Mouse (Mus musculus) megakaryocyte, adult 5-6 weeks (primary cell): ENCODE measurements at regions not wholly inside any gene's neighbourhood (a gene's known extent, or its start where the extent isn't known, plus 50 kb on each side); places are given as distances from the start of the nearest gene placed in this dataset.
"Not testable (repeated sequence)": the region's sequence is repeated elsewhere in the genome, so short reads cannot be mapped to it uniquely, and the experiment has no call there.

Experiments used
- ATAC-seq: 2 replicates; pipeline ENCODE4 v1.8.0; 2016; ENCODE audit warnings: mild to moderate bottlenecking, inconsistent platforms; ENCODE audit not compliant: poor library complexity, severe bottlenecking

DNA sequence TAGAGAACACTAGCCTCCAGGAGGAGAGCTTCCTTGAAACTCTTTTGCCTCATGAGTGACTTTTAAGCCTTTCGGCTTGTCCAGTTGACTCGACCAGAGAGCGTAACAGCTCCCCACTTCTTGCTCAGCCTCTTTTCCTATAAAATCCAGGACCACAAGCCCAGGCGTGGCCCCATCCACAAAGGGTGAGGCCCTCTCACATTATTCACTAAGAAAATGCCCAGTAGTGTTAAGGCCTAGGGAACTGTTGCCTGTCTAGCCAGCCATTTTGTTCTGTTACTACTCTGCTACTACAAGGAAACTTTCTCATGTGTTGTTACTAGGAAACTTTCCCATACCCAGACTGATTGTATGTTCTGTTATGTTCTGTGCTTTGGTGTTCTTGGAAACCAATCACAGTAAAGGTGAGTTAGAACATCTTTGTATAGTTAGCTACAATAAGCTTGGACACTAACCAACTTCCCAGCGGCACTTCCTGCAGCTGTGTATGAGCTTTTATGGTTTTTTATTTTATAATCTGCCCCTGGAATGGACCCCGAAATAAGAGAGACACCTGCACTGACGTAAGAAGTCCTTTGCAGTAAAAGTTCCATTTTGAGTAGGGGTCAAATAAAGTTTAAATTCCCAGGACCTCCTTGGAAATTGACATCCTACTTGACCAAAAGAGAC lies 162.1 kb downstream of the Akr1d1 start:
- ATAC-seq = no peak

DNA sequence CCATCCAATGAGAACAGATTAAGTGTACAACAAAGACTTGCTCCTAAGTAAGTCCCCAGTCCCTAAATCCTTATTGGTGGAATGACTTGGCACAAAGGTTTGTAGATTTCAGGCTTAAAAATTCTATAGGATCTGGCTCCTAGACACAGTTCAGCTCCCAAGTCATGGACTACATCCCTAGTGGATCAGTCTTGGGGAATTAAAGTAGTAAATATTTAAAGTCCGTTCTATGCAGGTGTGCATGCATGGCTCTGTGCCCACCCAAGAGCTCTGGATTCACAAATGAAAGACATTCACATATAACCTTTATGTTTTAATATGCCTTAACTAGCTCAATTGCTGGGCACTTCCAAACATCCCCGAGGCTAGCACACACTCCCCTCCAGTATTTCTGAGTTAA lies 162.8 kb downstream of the Akr1d1 start:
- ATAC-seq = no peak

DNA sequence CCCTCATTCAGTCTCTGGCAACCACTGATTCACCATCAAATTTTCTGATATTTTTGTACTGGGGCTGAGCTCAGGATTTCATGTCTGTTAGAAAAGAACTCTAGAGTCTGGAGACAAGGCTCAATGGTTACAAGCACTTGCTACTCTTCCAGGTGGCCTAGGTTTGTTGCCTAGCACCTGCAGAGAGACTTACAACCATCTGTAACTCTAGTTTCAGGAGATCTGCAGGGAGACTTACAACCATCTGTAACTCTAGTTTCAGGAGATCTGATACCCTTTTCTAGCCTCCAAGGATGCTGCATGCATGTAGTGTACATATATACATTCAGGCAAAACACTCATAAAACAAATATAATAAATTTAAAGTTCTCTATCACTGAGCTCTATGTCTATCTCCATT lies 166.1 kb downstream of the Akr1d1 start:
- ATAC-seq = no peak

DNA sequence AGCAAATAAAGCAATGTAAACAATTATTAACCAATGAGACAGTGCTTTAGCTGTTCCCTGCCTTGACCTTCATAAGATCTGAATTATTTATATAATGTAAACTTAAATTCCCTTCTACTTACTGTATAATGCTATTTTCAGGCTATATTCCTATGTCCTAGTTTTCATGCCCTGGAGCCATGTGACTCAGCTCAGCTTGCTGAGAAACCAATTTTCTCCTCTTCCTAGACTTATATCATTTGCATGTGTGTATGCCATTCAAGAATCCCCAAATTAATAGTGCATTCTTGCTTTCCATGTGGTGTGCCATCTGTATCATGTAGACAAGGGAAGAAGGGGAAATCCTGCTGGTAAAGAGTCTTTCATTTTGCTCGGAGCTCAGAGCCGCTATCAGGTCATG lies 166.7 kb upstream of the Trim24 start:
- ATAC-seq = no peak

DNA sequence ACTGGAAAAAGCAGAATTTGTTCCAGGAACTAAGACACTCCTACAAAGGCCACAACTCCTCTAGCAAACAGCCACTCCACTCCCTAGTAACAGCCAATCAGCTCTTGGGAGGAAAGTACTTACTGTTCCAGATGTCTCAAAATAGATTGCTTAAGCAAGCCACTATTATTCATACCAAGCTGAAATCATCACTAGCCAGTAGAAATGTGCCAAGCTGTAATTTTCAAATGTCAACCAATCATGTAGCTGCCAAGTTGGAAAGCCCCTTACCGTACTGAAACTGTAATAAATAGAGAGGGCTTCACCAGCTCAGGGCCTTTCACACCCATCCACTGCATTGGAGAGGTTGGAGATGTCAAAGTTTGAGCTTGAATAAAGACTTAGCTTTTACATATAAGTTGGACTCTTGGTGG lies 164.9 kb upstream of the Trim24 start:
- ATAC-seq = no peak

DNA sequence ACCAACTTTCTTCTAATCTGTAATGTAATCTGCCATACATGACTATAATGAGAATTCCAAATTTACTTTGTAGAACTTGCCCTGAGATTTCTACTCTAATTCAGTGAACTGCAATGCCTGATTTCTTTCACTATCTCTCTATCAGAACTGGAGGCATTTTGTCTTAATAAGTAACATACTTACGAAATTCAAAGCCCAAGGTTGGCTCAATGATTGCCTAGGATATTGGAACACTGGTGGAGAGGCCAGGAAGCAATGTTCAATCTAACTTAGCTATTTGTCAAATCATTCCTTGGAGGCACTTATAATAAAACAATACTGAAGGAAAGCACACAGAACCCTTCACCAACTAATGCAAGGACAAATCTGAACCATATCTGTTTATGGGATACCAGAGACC lies 162.9 kb upstream of the Trim24 start:
- ATAC-seq = not testable (repeated sequence)

DNA sequence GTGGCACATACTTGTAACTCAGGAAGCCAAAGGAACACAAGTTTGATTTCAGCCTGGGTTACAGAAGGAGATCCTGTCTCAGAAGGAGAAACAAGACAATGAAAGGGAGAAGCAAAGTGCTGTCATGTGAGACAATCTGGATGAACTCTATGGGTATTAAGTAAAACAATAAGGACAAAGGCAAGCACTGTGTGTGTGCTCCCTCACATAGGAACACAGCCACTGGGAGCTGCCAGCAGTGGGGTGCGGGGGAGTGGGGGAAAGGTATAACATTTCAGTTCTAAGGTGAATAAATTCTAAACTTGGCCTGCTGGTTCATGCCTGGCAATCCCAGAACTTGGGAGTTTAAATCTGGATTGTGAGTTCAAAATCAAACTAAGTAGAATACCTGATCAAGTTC lies 158.8 kb upstream of the Trim24 start:
- no peak for ATAC-seq

DNA sequence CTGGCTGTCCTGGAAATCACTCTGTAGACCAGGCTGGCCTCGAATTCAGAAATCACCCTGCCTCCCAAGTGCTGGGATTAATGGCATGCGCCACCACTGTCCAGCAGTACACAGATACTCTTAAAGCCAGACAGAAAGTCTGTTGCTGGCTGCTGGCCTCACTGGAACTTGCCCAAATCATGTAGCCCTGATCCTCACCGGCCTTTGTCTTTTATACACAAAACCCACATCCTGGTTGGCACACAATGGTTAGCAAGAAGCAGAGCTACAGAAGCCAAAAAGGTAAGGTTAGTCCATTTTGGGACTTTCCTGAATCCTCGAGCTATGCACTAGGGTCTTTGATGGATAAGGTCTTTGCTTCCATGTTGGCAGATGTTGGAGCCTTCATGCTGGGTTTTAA lies 157.2 kb upstream of the Trim24 start:
- no peak for ATAC-seq

DNA sequence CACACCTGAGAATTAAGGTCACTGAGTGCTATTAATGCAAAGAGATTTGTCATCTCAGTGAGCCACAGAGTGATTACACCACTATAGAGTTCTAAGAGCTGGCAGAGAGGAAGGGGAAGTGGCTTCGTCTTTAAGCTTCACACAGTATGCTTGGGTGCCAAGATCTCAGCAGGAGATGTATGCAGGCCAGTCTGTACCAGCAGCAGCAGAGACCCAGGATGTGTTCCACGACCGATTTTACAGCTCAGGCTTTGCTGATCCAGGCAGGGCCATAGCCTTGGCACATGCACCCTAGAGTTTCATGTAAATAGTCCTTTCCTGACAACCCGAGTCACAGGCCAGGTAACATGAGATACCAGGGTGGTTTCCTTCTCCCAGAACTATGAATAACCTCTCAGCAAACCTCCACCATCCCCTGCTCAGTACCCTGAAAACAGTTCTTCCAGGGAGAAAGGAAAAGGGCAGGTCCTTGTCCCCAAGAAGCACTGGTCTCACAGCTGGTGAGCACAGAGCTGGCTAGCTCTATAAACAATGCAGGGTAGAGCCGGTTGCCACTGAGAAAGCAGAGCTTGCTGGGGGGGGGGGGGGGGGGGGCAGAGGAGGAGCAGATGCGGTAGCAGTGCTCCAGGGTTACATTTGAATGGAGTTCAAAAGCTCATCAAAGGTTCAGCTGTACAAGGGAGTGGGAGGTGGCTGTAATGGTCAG lies 156.2 kb upstream of the Trim24 start:
- ATAC-seq = peak; percentile 97

DNA sequence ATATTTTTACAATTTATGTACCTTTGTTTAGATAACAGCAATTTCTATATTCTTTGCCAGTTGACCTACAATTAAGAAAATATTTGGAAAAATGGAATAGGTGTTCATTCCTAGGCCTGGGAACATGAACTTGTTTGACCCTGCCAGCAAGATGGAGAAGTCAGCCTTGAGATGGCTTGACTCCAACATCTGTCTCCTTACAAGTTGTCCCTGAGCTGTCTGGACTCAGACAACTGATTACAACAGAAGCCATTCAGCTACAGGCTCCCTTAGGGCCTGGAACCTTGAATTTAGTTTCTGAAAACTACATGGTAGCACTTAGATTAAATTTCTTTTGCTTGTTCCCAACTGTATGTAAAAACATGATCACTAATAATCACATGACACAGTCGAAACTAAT lies 148.9 kb upstream of the Trim24 start:
- ATAC-seq = no peak

DNA sequence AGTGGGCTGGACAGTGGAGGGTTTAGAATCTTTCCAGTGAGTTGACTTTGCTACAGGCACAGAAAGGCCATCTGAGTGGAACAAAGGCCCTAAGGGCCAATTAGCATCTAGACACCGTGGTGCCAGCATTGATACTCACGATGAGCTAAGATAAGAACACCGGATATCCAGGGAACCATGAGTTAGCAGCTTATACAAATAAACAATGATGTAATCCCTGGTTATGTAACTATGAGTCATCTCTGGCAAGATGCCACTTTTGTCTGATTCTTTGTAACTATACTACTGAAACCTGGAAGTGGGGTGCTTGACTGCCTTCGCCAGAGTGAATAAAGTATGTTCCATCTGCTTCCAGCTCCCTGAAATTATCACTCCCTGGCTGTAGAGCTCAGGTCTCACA lies 147.3 kb upstream of the Trim24 start:
- ATAC-seq = peak; percentile 52

DNA sequence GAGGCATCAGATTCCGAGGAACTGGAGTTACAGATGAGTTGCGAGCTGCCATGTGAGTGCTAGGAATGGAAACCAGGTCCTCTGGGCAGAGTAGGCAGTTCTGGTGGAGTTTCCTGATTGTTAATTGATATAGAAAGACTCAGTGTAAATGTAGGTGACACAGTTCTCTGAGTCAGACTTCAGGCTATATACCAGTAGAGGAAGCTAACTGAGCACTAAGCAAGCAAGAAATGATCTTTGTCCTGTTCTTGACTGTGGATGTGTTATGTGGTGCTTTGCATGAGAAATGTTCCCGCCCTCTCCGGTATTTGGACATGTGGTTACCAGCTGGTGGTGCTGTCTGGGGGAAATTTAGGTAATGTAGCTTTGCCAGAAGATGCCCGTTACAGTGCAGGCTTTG lies 146.4 kb upstream of the Trim24 start:
- ATAC-seq = no peak

DNA sequence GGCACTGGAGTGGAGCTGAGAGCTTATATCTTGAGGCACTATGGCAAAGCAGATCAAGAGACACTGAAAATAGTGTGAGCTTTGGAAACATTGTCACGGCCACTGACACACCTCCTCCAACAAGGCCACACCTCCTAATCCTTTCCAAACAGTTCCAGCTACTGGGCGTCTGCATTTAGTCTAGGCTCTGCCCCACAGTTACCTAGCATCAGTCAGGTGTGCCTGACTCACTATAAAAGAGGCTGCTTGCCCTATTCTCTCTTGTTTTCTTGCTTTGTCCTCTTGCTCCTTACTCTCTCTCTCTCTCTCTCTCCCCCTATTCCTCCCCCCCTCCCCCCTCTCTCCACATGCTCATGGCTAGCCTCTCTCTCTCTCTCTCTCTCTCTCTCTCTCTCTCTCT lies 142.0 kb upstream of the Trim24 start:
- ATAC-seq = no peak

DNA sequence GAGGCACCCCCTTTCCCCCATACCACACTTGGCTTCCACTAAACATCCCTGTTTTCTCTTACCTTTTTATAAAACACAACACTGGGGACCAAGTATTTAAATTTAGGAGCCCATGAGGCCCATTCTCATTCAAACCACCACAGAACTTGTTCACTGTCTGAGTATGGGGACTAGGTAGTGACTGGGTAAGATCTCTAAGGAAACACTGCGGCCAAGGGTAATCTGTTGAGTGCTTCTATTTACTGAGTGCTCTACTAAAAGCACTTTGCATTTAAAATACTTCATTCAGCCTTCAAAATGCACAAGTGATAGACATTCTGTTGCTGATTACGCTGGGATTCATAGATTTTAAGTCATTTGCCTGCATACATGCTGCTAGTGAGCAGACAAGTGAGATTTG lies 141.4 kb upstream of the Trim24 start:
- no peak for ATAC-seq

DNA sequence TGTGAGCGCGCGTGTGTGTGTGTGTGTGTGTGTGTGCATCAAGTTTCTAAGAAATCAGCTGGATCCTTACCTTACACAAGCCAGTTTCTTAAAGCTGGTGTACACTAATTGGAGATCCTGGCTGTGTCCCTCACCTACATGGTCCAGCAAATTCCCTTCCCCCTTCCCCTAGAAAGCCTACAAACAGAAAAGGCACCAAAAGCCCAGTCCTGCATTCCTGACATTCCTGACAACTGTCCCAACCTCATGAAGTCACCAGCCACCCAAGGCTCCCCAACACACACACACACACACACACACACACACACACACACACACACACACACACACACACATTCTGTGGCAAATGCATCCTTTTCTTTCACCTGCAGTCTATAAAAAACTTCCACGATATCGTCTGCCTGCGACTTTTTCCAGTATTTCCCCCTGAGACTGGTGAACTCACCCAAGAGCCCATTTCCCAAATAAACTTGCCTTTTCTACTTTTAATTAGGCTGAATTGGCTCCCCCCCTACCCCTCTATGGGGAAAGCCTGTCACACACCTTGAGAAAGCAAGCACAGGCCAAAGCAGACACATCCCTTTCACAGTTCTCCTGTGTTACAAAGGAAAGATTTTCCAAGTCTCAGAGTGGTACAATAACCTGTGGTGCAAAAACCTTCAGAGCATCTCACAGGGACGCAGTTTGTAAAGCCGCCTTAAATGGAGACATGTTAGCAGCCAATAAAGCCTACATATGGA lies 139.9 kb upstream of the Trim24 start:
- no peak for ATAC-seq

DNA sequence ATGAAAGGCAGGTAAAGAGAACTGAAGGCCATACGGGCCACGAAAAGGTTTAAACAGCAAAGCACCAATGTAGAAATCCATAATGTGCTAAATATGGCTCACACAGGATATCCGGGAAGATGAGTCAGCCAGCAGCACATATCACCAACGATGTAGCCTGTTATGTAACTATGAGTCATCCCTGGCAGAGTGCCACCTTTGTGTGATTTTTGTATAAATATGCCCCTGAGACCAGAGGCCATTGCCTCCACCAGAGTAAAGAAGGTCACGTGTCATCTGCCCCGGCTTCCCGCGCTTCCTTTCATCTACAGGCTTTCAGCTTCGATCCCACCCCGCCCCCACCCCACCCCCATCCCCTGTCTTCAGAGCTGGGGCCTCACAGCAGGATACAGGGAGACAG lies 138.2 kb upstream of the Trim24 start:
- ATAC-seq = peak; percentile 98

DNA sequence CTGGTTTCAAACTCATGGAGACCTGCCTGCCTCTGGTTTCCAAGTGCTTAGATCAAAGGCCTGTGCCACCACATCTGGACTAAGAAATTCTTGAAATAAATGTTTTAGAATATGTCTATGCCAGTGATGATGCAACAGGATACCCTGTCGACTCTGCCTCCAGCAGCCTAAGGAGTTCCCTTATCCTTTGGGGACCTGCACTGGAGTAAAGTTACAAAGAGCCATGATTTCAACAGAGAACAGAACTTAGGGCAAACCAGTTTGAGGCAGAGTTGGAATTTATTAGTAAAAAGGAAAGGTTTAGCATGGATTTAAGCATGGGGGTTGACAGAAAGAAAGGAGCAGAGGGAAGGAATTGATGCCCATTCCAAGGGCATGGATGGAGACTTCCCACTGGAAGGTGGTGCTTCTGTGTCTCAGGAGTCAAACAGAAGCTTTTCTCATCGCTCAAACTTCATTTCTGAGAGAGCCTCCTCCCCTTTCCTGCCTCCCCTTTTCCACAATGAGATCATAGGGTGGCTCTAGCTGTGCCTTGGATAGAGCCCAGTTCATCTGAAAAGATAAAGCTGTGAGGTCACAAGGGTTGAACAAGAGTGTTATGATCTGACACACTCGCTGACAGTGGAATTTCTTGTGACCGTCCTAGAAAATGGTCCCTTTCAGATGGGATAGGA lies 135.2 kb upstream of the Trim24 start:
- ATAC-seq = no peak

DNA sequence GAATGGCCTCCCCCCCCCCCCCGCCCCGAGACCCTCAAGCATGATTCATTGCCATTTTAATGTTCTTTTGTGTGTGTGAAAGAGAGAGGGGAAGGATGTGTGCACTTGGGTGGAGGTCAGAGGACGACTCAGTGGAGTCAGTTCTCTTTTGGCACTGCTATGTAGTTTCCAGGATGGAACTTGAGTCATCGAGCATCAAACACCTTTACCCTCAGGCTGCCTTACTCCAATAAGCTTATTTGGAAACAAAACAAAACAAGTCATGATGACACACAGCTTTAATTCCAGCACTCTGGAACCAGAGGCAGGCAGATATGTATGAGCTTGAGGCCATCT lies 134.7 kb upstream of the Trim24 start:
- no peak for ATAC-seq

DNA sequence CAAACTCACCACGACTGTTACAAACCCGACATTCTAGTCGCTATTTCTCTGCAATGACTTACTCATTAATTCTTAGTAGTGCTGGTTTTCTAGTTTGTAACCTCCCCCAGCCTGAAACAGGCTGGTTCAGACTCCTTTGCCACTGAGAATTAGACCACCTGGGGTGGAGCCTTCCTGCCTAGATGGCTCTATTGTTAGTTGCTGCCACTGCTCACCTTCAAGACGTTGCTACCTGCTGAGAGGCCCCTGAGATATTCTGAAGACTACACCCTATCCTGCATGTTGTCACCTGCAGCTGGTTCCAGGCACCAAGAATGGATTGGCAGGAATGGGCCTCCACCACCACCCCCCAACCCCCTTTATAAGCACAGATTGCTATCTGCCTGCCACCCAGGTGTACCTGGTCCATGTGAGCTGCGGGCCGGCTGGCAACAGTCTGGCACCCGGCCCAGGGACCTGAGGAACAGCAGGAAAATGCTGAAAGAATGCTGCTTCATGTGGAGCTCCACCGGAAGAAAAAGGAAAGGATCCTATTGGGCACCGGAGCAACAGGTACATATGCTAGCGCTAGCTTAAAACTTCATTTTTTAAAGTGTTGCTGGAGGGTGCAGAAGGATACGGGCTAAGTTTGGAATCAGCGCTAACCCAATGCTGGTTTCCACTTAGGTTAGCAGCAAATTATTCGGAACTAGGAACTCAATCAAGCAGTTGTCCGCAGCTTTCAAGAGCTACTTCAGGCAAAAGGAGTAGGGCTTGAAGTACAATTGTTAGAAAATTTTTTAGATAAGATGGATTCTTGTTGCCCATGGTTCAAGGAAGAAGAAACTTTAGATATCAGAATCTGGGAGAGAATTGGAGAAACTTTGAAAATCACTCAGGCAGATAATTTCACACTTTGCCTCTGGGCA lies 129.4 kb upstream of the Trim24 start:
- ATAC-seq = no peak

DNA sequence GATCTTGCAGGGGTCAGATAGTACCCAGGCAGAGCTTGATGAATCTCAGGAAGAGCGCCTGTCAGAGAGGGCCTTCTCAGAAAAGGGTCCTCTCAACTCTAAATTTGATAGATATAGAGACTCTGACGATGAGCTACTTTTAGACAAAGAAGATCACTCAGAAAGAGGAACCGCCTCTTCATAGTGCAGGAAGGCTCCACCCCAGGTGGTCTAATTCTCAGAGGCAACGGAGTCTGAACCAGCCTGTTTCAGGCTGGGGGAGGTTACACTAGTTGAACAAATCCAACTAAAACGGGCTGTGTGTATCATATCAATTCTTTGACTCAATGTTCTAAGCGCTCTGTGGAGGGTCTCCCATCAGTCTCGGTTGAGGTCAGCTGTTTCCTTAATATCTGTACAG lies 128.7 kb upstream of the Trim24 start:
- ATAC-seq = not testable (repeated sequence)

DNA sequence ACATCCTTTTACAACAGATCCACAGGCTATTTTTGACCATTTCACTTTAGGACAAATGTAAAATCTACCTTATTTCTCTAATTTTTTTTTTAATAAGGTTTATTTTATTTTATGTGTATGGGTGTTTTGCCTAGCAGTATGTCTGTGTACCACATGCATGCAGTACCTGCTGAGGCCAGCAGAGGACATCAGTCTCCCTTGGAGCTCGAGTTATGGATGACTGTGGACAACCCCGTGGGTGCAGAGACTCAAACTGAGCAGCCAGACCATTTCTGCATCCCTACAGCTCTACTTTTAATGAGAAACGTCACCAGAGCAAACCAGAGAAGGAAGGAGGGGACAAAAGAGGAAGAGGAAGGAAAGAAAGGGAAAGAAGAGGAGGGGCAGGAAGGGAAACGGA lies 125.9 kb upstream of the Trim24 start:
- no peak for ATAC-seq
